Mouse (Mus musculus): ENCODE data around the gene BC055324. TPM values are rescaled to one million over a fixed set of nuclear protein-coding genes. Genes with fewer than 3 reads are reported as not detected.

BC055324 gene
- polyA plus RNA-seq, 1 experiment from 2014 or later = 7.3 TPM

- no peak overlapping the region for H3K4me3 ChIP-seq (ENCODE audit: low read depth, low read length)
- H3K9ac ChIP-seq (ENCODE audit: low read depth, low read length) = no peak overlapping the region
- H3K4me1 ChIP-seq (ENCODE audit: control insufficient read depth, low read depth, low read length) = no peaks in the 10 kb centered on the region
- H3K9me3 ChIP-seq (replicated peaks; ENCODE audit: control insufficient read depth, low read length) = no peaks in the 10 kb centered on the region
- WGBS (ENCODE audit: insufficient replicate concordance) = 74% methylated on average over 2 of the region's 2 CpGs
- no peak for ATAC-seq (ENCODE audit: low read depth)
- H3K4me2 ChIP-seq (ENCODE audit: low read depth, low read length) = no peak overlapping the region
- peaks cover 3% of the 10 kb centered on the region for H3K36me3 ChIP-seq (ENCODE audit: control insufficient read depth, insufficient read depth)
- no peak overlapping the region for H3K27ac ChIP-seq (ENCODE audit: low read length)
- H3K27me3 ChIP-seq (ENCODE audit: control insufficient read depth, insufficient read depth, low read depth, low read length) = no peaks in the 10 kb centered on the region
Observed at GRCm38 (mm10) chr1:163975088-163975487, 19.5 kb downstream of the BC055324 start.

DNA sequence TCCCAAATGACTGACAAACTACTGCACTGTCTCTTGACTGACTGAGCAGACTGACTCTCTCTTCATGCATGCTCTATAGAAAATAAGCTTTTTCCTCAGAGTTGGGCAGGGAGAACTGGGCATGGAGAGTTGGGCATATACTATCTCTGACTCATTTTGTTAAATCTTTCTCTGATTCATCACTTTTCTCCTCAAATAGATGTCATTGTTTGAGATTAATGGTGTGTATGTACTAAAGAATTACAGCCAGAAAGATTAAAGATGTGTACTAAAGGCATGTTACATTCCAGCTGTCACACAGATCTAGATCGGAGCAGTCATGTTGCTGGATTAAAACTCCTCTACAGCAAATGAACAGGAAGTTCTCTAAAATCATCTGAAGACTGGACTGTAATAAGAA is 20.1 kb downstream of the BC055324 start:
- H3K36me3 ChIP-seq (ENCODE audit: control insufficient read depth, insufficient read depth) = peaks cover 3% of the 10 kb centered on the region
- no peak for ATAC-seq (ENCODE audit: low read depth)
- H3K27me3 ChIP-seq (ENCODE audit: control insufficient read depth, insufficient read depth, low read depth, low read length) = no peaks in the 10 kb centered on the region
- H3K27ac ChIP-seq (ENCODE audit: low read length) = no peak overlapping the region
- H3K4me1 ChIP-seq (ENCODE audit: control insufficient read depth, low read depth, low read length) = no peaks in the 10 kb centered on the region
- H3K4me2 ChIP-seq (ENCODE audit: low read depth, low read length) = no peak overlapping the region
- no peak overlapping the region for H3K9ac ChIP-seq (ENCODE audit: low read depth, low read length)
- no peaks in the 10 kb centered on the region for H3K9me3 ChIP-seq (replicated peaks; ENCODE audit: control insufficient read depth, low read length)
- WGBS (ENCODE audit: insufficient replicate concordance) = 82% methylated on average over 1 of the region's 1 CpGs
- H3K4me3 ChIP-seq (ENCODE audit: low read depth, low read length) = no peak overlapping the region

- peaks cover 10% of the 10 kb centered on the region for H3K36me3 ChIP-seq (ENCODE audit: control insufficient read depth, insufficient read depth)
- WGBS (ENCODE audit: insufficient replicate concordance) = 48% methylated on average over 10 of the region's 10 CpGs
- no peaks in the 10 kb centered on the region for H3K4me1 ChIP-seq (ENCODE audit: control insufficient read depth, low read depth, low read length)
- no peak overlapping the region for H3K4me2 ChIP-seq (ENCODE audit: low read depth, low read length)
- no peak overlapping the region for H3K9ac ChIP-seq (ENCODE audit: low read depth, low read length)
- no peaks in the 10 kb centered on the region for H3K9me3 ChIP-seq (replicated peaks; ENCODE audit: control insufficient read depth, low read length)
- no peak overlapping the region for H3K4me3 ChIP-seq (ENCODE audit: low read depth, low read length)
- no peak for ATAC-seq (ENCODE audit: low read depth)
- H3K27ac ChIP-seq (ENCODE audit: low read length) = no peak overlapping the region
- H3K27me3 ChIP-seq (ENCODE audit: control insufficient read depth, insufficient read depth, low read depth, low read length) = no peaks in the 10 kb centered on the region
Observed at GRCm38 (mm10) chr1:163964008-163964689, 30.4 kb downstream of the BC055324 start.

DNA sequence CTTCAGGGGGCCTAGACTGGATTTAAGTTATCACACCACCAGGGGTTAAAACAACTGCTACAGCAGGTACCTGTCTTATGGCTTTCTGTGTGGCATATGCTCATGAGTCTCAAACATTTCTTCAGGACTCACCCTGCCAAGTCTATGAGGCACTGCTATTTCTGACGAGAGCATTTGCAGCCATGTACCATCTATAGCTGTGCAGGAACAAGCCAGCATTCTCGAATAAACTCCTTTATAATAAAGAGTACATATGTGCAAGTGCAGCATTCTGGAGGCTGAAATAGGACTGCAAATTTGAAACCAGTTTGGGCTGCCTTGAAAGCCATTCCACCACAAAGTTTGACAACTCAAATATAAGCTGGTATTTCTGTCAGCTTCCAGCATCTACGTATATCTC is 36.6 kb downstream of the BC055324 start:
- H3K27ac ChIP-seq (ENCODE audit: low read length) = no peak overlapping the region
- no peaks in the 10 kb centered on the region for H3K9me3 ChIP-seq (replicated peaks; ENCODE audit: control insufficient read depth, low read length)
- no peak overlapping the region for H3K4me2 ChIP-seq (ENCODE audit: low read depth, low read length)
- H3K36me3 ChIP-seq (ENCODE audit: control insufficient read depth, insufficient read depth) = peaks cover 14% of the 10 kb centered on the region
- H3K9ac ChIP-seq (ENCODE audit: low read depth, low read length) = no peak overlapping the region
- ATAC-seq (ENCODE audit: low read depth) = no peak
- no peaks in the 10 kb centered on the region for H3K27me3 ChIP-seq (ENCODE audit: control insufficient read depth, insufficient read depth, low read depth, low read length)
- no peaks in the 10 kb centered on the region for H3K4me1 ChIP-seq (ENCODE audit: control insufficient read depth, low read depth, low read length)
- 72% methylated on average over 3 of the region's 3 CpGs for WGBS (ENCODE audit: insufficient replicate concordance)
- no peak overlapping the region for H3K4me3 ChIP-seq (ENCODE audit: low read depth, low read length)

- H3K4me3 ChIP-seq (ENCODE audit: low read depth, low read length) = no peak overlapping the region
- H3K4me2 ChIP-seq (ENCODE audit: low read depth, low read length) = no peak overlapping the region
- H3K4me1 ChIP-seq (ENCODE audit: control insufficient read depth, low read depth, low read length) = no peaks in the 10 kb centered on the region
- no peaks in the 10 kb centered on the region for H3K9me3 ChIP-seq (replicated peaks; ENCODE audit: control insufficient read depth, low read length)
- no peak for ATAC-seq (ENCODE audit: low read depth)
- WGBS (ENCODE audit: insufficient replicate concordance) = 74% methylated on average over 2 of the region's 2 CpGs
- peaks cover 39% of the 10 kb centered on the region for H3K36me3 ChIP-seq (ENCODE audit: control insufficient read depth, insufficient read depth)
- H3K9ac ChIP-seq (ENCODE audit: low read depth, low read length) = no peak overlapping the region
- no peak overlapping the region for H3K27ac ChIP-seq (ENCODE audit: low read length)
- no peaks in the 10 kb centered on the region for H3K27me3 ChIP-seq (ENCODE audit: control insufficient read depth, insufficient read depth, low read depth, low read length)
Observed at GRCm38 (mm10) chr1:163953396-163953795, 41.2 kb downstream of the BC055324 start.

- Histone ChIP-seq H3K4me2 (ENCODE audit: low read depth, low read length) (no peak overlapping the region), H3K27me3 (ENCODE audit: control insufficient read depth, insufficient read depth, low read depth, low read length) (no peaks in the 10 kb centered on the region), H3K9me3 (replicated peaks; ENCODE audit: control insufficient read depth, low read length) (no peaks in the 10 kb centered on the region), H3K36me3 (ENCODE audit: control insufficient read depth, insufficient read depth) (peaks cover 50% of the 10 kb centered on the region), H3K4me3 (ENCODE audit: low read depth, low read length) (no peak overlapping the region), H3K4me1 (ENCODE audit: control insufficient read depth, low read depth, low read length) (no peaks in the 10 kb centered on the region), H3K27ac (ENCODE audit: low read length) (no peak overlapping the region), H3K9ac (ENCODE audit: low read depth, low read length) (no peak overlapping the region)
- WGBS (ENCODE audit: insufficient replicate concordance) = 81% methylated on average over 6 of the region's 6 CpGs
- ATAC-seq (ENCODE audit: low read depth) = no peak
Observed at GRCm38 (mm10) chr1:163942056-163942455, 52.5 kb downstream of the BC055324 start.

GRCm38 (mm10) chr1:163934591-163934990 is 60.0 kb downstream of the BC055324 start:
- no peak for ATAC-seq (ENCODE audit: low read depth)
- Histone ChIP-seq H3K4me3 (ENCODE audit: low read depth, low read length) (no peak overlapping the region), H3K36me3 (ENCODE audit: control insufficient read depth, insufficient read depth) (peaks cover 29% of the 10 kb centered on the region), H3K4me1 (ENCODE audit: control insufficient read depth, low read depth, low read length) (peaks cover 15% of the 10 kb centered on the region), H3K9me3 (replicated peaks; ENCODE audit: control insufficient read depth, low read length) (no peaks in the 10 kb centered on the region), H3K9ac (ENCODE audit: low read depth, low read length) (no peak overlapping the region), H3K27ac (ENCODE audit: low read length) (no peak overlapping the region), H3K4me2 (ENCODE audit: low read depth, low read length) (no peak overlapping the region), H3K27me3 (ENCODE audit: control insufficient read depth, insufficient read depth, low read depth, low read length) (no peaks in the 10 kb centered on the region)
- 75% methylated on average over 2 of the region's 2 CpGs for WGBS (ENCODE audit: insufficient replicate concordance)

DNA sequence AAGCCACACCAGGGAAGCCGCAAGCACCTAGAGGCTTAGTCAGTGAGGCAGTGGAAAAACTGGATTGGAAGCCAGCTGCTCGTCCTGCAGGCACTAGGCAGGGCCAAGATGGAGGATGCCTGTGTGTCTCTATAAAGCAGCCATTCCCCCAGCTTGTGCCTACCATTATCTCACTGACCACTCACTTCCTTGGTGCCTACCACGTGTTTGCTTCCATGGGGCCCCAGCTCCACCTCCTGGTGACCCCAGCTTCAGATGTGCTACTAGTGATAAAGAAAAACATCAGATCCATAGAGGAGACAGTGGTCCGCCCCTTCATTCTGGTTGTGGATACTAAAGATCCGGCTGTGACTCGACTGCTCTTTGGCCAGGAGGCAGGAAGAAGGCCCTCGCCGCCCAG is 62.8 kb downstream of the BC055324 start:
- Histone ChIP-seq H3K36me3 (ENCODE audit: control insufficient read depth, insufficient read depth) (peaks cover 19% of the 10 kb centered on the region), H3K27ac (ENCODE audit: low read length) (no peak overlapping the region), H3K4me3 (ENCODE audit: low read depth, low read length) (no peak overlapping the region), H3K4me1 (ENCODE audit: control insufficient read depth, low read depth, low read length) (peaks cover 19% of the 10 kb centered on the region), H3K27me3 (ENCODE audit: control insufficient read depth, insufficient read depth, low read depth, low read length) (no peaks in the 10 kb centered on the region), H3K4me2 (ENCODE audit: low read depth, low read length) (peak overlapping the region; percentile 53), H3K9ac (ENCODE audit: low read depth, low read length) (no peak overlapping the region), H3K9me3 (replicated peaks; ENCODE audit: control insufficient read depth, low read length) (no peaks in the 10 kb centered on the region)
- 49% methylated on average over 8 of the region's 8 CpGs for WGBS (ENCODE audit: insufficient replicate concordance)
- no peak for ATAC-seq (ENCODE audit: low read depth)

- WGBS (ENCODE audit: insufficient replicate concordance) = 1% methylated on average over 12 of the region's 12 CpGs
- Histone ChIP-seq H3K27ac (ENCODE audit: low read length) (peak overlapping the region; percentile 83), H3K4me1 (ENCODE audit: control insufficient read depth, low read depth, low read length) (peaks cover 19% of the 10 kb centered on the region), H3K9me3 (replicated peaks; ENCODE audit: control insufficient read depth, low read length) (no peaks in the 10 kb centered on the region), H3K27me3 (ENCODE audit: control insufficient read depth, insufficient read depth, low read depth, low read length) (no peaks in the 10 kb centered on the region), H3K36me3 (ENCODE audit: control insufficient read depth, insufficient read depth) (peaks cover 9% of the 10 kb centered on the region; the same call in 1 of the 2 replicates), H3K4me3 (ENCODE audit: low read depth, low read length) (peak overlapping the region; percentile 90), H3K9ac (ENCODE audit: low read depth, low read length) (peak overlapping the region; percentile 95), H3K4me2 (ENCODE audit: low read depth, low read length) (peak overlapping the region; percentile 53)
- ATAC-seq (ENCODE audit: low read depth) = peak; percentile 9
Observed at GRCm38 (mm10) chr1:163930458-163930794, 64.2 kb downstream of the BC055324 start.

Measured in liver, embryonic 16.5 days (tissue).